ENCODE assay signal across 8 mouse cellular contexts in the genomic region with DNA sequence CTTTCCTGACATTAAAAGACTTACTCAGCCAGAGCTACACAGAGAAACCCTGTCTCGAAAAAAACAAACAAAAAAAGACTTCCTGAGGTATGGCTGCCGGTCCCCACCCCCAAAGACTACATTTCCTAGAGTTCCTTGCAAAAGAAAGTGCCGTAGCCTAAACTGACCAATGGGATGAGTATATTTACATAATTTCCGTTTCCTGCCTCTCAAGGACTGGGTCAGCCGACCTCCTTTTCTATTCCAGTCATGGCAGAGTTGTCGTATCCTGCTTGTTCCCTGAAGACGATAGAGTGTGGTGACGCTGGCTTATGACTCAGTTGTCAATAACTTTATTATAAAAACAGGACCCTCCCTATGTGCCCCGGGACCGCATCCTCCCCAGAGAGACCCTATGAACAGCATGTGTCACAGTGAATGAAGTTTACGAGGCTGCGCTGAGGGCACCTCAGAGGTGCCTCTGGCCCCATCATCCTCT. TPM values are rescaled to one million over a fixed set of nuclear protein-coding genes. Genes with fewer than 3 reads are reported as not detected.
DNase-seq lines count a peak whose midpoint lies in the region; ATAC-seq lines count a peak whose summit lies in the region.

No protein-coding gene starts in this region.

- peaks cover 22% of the 10 kb centered on the region for H3K4me1 ChIP-seq in heart, embryonic 15.5 days (replicated peaks)
- peaks cover 44% of the 10 kb centered on the region for H3K4me1 ChIP-seq in liver, embryonic 15.5 days (replicated peaks)

- no peaks in the 10 kb centered on the region for H3K9me3 ChIP-seq in heart, embryonic 15.5 days (replicated peaks)
- no peaks in the 10 kb centered on the region for H3K9me3 ChIP-seq in liver, embryonic 15.5 days (replicated peaks)

- H3K4me3 ChIP-seq in heart, embryonic 15.5 days: peak overlapping the region; percentile 47
- H3K4me3 ChIP-seq in liver, embryonic 15.5 days (replicated peaks): peak overlapping the region; percentile 50

- H3K27ac ChIP-seq in heart, embryonic 15.5 days: peak overlapping the region; percentile 87
- H3K27ac ChIP-seq in liver, embryonic 15.5 days (replicated peaks): peak overlapping the region; percentile 75

- H3K36me3 ChIP-seq in heart, embryonic 15.5 days: peaks cover 24% of the 10 kb centered on the region
- peaks cover 44% of the 10 kb centered on the region for H3K36me3 ChIP-seq in liver, embryonic 15.5 days (replicated peaks)

- H3K4me2 ChIP-seq in heart, embryonic 15.5 days: peak overlapping the region; percentile 69
- H3K4me2 ChIP-seq in liver, embryonic 15.5 days: peak overlapping the region; percentile 74

- H3K27me3 ChIP-seq in heart, embryonic 15.5 days: no peaks in the 10 kb centered on the region
- no peaks in the 10 kb centered on the region for H3K27me3 ChIP-seq in liver, embryonic 15.5 days

- 19% methylated on average over 12 of the region's 12 CpGs for WGBS in heart, embryonic 15.5 days
- WGBS in liver, embryonic 15.5 days (ENCODE audit: insufficient replicate concordance): 15% methylated on average over 12 of the region's 12 CpGs

- peak; percentile 82 for ATAC-seq in heart, embryonic 15.5 days (replicated peaks; ENCODE audit: insufficient number of reproducible peaks, insufficient read depth, low FRiP score, low read depth)
- ATAC-seq in liver, embryonic 15.5 days (ENCODE audit: insufficient read depth): peak; percentile 63

- H3K9ac ChIP-seq in heart, embryonic 15.5 days: peak overlapping the region; percentile 40
- peak overlapping the region; percentile 51 for H3K9ac ChIP-seq in liver, embryonic 15.5 days

- peak; percentile 65 to 71 for DNase-seq in B cell, adult 2 months
- DNase-seq in R1 (ENCODE audit: low read depth, low spot score): peak; percentile 86
- DNase-seq in embryo, embryonic 9.5 days (ENCODE audit: extremely low spot score): peak; percentile 75
- DNase-seq in kidney, postnatal 14 days: peak; percentile 83
- peak; percentile 45 for DNase-seq in neural tube, embryonic 10.5 days (ENCODE audit: extremely low spot score, low spot score)
- DNase-seq in thymus, postnatal 25 days: peak; percentile 63

RNA-seq across cellular contexts. Expression of gene Ticam1, which starts 7.4 kb away (rescaled TPM):
- 6.9 and 8.3 TPM in 2 replicates for polyA plus RNA-seq in heart, embryonic 15.5 days (2015; fragmentation: Nextera tagmentation; extraction: Ambion mirVana)
- polyA plus RNA-seq in liver, embryonic 15.5 days (2015; fragmentation: Nextera tagmentation; extraction: Ambion mirVana): 3.2 and 3.7 TPM in 2 replicates

RNA-seq across cellular contexts. Expression of gene Fem1a, which starts 12.6 kb away (rescaled TPM):
- 19.4 and 22.5 TPM in 2 replicates for polyA plus RNA-seq in heart, embryonic 15.5 days (2015; fragmentation: Nextera tagmentation; extraction: Ambion mirVana)
- 5.7 and 6.4 TPM in 2 replicates for polyA plus RNA-seq in liver, embryonic 15.5 days (2015; fragmentation: Nextera tagmentation; extraction: Ambion mirVana)

RNA-seq across cellular contexts. Expression of gene Plin3, which starts 23.5 kb away (rescaled TPM):
- polyA plus RNA-seq in heart, embryonic 15.5 days (2015; fragmentation: Nextera tagmentation; extraction: Ambion mirVana): 61.1 and 78.3 TPM in 2 replicates
- polyA plus RNA-seq in liver, embryonic 15.5 days (2015; fragmentation: Nextera tagmentation; extraction: Ambion mirVana): 33.3 and 36.0 TPM in 2 replicates

RNA-seq across cellular contexts. Expression of gene Arrdc5, which starts 30.9 kb away (rescaled TPM):
- 0.13 TPM in 1 of 2 replicates, not detected in the other for polyA plus RNA-seq in heart, embryonic 15.5 days (2015; fragmentation: Nextera tagmentation; extraction: Ambion mirVana)
- polyA plus RNA-seq in liver, embryonic 15.5 days (2015; fragmentation: Nextera tagmentation; extraction: Ambion mirVana): not detected in 2 replicates

RNA-seq across cellular contexts. Expression of gene Uhrf1, which starts 33.9 kb away (rescaled TPM):
- 51.3 and 83.9 TPM in 2 replicates for polyA plus RNA-seq in heart, embryonic 15.5 days (2015; fragmentation: Nextera tagmentation; extraction: Ambion mirVana)
- polyA plus RNA-seq in liver, embryonic 15.5 days (2015; fragmentation: Nextera tagmentation; extraction: Ambion mirVana): 96.8 and 109 TPM in 2 replicates

Comparison
In these comparisons a context has a peak if more than half of its experiments do, and no peak if none do; other contexts are left out.
1. Peak in every context shown above with its lines: DNase-seq, ATAC-seq, H3K4me3 ChIP-seq and H3K27ac ChIP-seq.